In the genomic region with DNA sequence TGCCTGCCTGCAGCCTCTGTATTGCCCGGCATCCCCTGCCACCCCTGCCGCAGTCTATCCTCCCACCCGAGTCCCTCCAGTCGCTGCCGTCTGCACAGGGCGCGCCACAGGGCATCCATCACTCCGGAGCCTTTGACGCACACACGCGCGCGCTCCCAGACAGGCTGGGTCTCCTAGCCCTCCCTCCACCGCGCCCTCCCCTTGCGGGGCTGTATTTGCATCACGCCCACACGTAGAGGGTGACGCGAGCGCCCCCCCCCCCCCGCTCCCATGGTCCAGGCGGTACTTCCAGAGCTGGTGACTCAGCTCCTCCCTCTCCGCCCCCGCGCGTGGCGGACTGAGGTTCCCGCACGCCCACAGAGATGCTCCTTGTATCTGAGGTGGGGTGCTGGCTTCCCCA, we compare ENCODE assay signal across 8 mouse cellular contexts. TPM values are rescaled to one million over a fixed set of nuclear protein-coding genes. Genes with fewer than 3 reads are reported as not detected.
DNase-seq lines count a peak whose midpoint lies in the region; ATAC-seq lines count a peak whose summit lies in the region.

No protein-coding gene starts in this region.

- H3K27ac ChIP-seq in kidney, embryonic 14.5 days (ENCODE audit: low read depth, low read length) = no peak overlapping the region
- no peak overlapping the region for H3K27ac ChIP-seq in embryonic facial prominence, embryonic 14.5 days (replicated peaks; ENCODE audit: low read depth, low read length)
- no peak overlapping the region for H3K27ac ChIP-seq in intestine, embryonic 15.5 days
- H3K27ac ChIP-seq in liver, embryonic 13.5 days = no peak overlapping the region

- peak overlapping the region; percentile 44 for H3K4me3 ChIP-seq in kidney, embryonic 14.5 days (ENCODE audit: low read length)
- peak overlapping the region; percentile 51 for H3K4me3 ChIP-seq in embryonic facial prominence, embryonic 14.5 days (ENCODE audit: low read depth, low read length)
- H3K4me3 ChIP-seq in intestine, embryonic 15.5 days (replicated peaks) = peak overlapping the region; percentile 44
- 0 out of 2 replicates have a peak overlapping the region, but pooled peaks have one; percentile 12 for H3K4me3 ChIP-seq in liver, embryonic 13.5 days (replicated peaks)

- WGBS in kidney, embryonic 14.5 days = under 1% methylated on average over 23 of the region's 30 CpGs
- 0% methylated on average over 21 of the region's 30 CpGs for WGBS in embryonic facial prominence, embryonic 14.5 days
- 1% methylated on average over 28 of the region's 30 CpGs for WGBS in intestine, embryonic 15.5 days
- WGBS in liver, embryonic 13.5 days (ENCODE audit: insufficient replicate concordance) = 2% methylated on average over 27 of the region's 30 CpGs

- no peaks in the 10 kb centered on the region for H3K9me3 ChIP-seq in kidney, embryonic 14.5 days (ENCODE audit: control insufficient read depth, low read length)
- H3K9me3 ChIP-seq in embryonic facial prominence, embryonic 14.5 days (ENCODE audit: control insufficient read depth, low read length) = no peaks in the 10 kb centered on the region
- H3K9me3 ChIP-seq in intestine, embryonic 15.5 days = no peaks in the 10 kb centered on the region
- no peaks in the 10 kb centered on the region for H3K9me3 ChIP-seq in liver, embryonic 13.5 days (replicated peaks)

- H3K27me3 ChIP-seq in kidney, embryonic 14.5 days (ENCODE audit: control insufficient read depth, insufficient read depth, low read length) = peaks cover 81% of the 10 kb centered on the region
- peaks cover 79% of the 10 kb centered on the region for H3K27me3 ChIP-seq in embryonic facial prominence, embryonic 14.5 days (replicated peaks; ENCODE audit: control insufficient read depth, insufficient read depth, low read length)
- H3K27me3 ChIP-seq in intestine, embryonic 15.5 days (replicated peaks) = peaks cover 63% of the 10 kb centered on the region
- H3K27me3 ChIP-seq in liver, embryonic 13.5 days = peaks cover 66% of the 10 kb centered on the region

- peak overlapping the region; percentile 86 for H3K4me2 ChIP-seq in kidney, embryonic 14.5 days (replicated peaks; ENCODE audit: low read depth, low read length)
- H3K4me2 ChIP-seq in embryonic facial prominence, embryonic 14.5 days (ENCODE audit: low read depth, low read length) = peak overlapping the region; percentile 93
- peak overlapping the region; percentile 94 for H3K4me2 ChIP-seq in intestine, embryonic 15.5 days (replicated peaks)
- peak overlapping the region; percentile 29 for H3K4me2 ChIP-seq in liver, embryonic 13.5 days

- ATAC-seq in kidney, embryonic 14.5 days (ENCODE audit: low FRiP score, low TSS enrichment) = peak; percentile 63
- peak; percentile 89 for ATAC-seq in embryonic facial prominence, embryonic 14.5 days (ENCODE audit: low read depth)
- peak; percentile 66 for ATAC-seq in intestine, embryonic 15.5 days
- no peak for ATAC-seq in liver, embryonic 13.5 days (ENCODE audit: low read depth)

- no peak for DNase-seq in kidney, adult 8-10 months
- peak; percentile 24 for DNase-seq in adrenal gland, postnatal 25 days
- peak; percentile 78 for DNase-seq in embryonic facial prominence, embryonic 14.5 days (ENCODE audit: low spot score)
- no peak for DNase-seq in liver, embryonic 13.5 days
- peak; percentile 55 to 64 for DNase-seq in right cerebral cortex, postnatal 36 days (ENCODE audit: low spot score in 2 of 2)
- no peak for DNase-seq in urinary bladder, postnatal 25 days (ENCODE audit: low spot score)

- peaks cover 3% of the 10 kb centered on the region; the same call in 1 of the 2 replicates for H3K4me1 ChIP-seq in kidney, embryonic 14.5 days (ENCODE audit: control insufficient read depth, insufficient read depth, low read length)
- peaks cover 6% of the 10 kb centered on the region for H3K4me1 ChIP-seq in embryonic facial prominence, embryonic 14.5 days (ENCODE audit: control insufficient read depth, insufficient read depth, low read length)
- peaks cover 25% of the 10 kb centered on the region; the same call in 1 of the 2 replicates for H3K4me1 ChIP-seq in intestine, embryonic 15.5 days (replicated peaks)
- no peaks in the 10 kb centered on the region for H3K4me1 ChIP-seq in liver, embryonic 13.5 days (replicated peaks)

- no peak overlapping the region for H3K9ac ChIP-seq in kidney, embryonic 14.5 days (ENCODE audit: low read depth, low read length)
- H3K9ac ChIP-seq in embryonic facial prominence, embryonic 14.5 days (ENCODE audit: low read depth, low read length) = 0 out of 2 replicates have a peak overlapping the region, but pooled peaks have one; percentile 34
- no peak overlapping the region for H3K9ac ChIP-seq in intestine, embryonic 15.5 days
- H3K9ac ChIP-seq in liver, embryonic 13.5 days = no peak overlapping the region

- no peaks in the 10 kb centered on the region for H3K36me3 ChIP-seq in kidney, embryonic 14.5 days (ENCODE audit: control insufficient read depth, insufficient read depth, low read length)
- H3K36me3 ChIP-seq in embryonic facial prominence, embryonic 14.5 days (ENCODE audit: control insufficient read depth, insufficient read depth, low read length) = no peaks in the 10 kb centered on the region
- no peaks in the 10 kb centered on the region for H3K36me3 ChIP-seq in intestine, embryonic 15.5 days
- no peaks in the 10 kb centered on the region for H3K36me3 ChIP-seq in liver, embryonic 13.5 days

RNA-seq across cellular contexts. Expression of gene Sv2c, which starts 1.3 kb away (rescaled TPM):
- polyA plus RNA-seq in kidney, embryonic 14.5 days (2014; fragmentation: Nextera tagmentation; extraction: Ambion mirVana) = 0.53 and 0.57 TPM in 2 replicates
- 1.4 TPM in 2 replicates for total RNA-seq in adrenal gland, postnatal 25 days (2021)
- 3.6 and 5.6 TPM in 2 replicates for polyA plus RNA-seq in embryonic facial prominence, embryonic 14.5 days (2014; fragmentation: Nextera tagmentation; extraction: Ambion mirVana)
- polyA plus RNA-seq in intestine, embryonic 15.5 days (2015; fragmentation: Nextera tagmentation; extraction: Ambion mirVana) = 2.1 and 2.6 TPM in 2 replicates
- polyA plus RNA-seq in liver, embryonic 13.5 days (2015; fragmentation: Nextera tagmentation; extraction: Ambion mirVana) = 0.13 and 0.27 TPM in 2 replicates

RNA-seq across cellular contexts. Expression of gene Gm17190, which starts 49.2 kb away (rescaled TPM):
- not detected in 2 replicates for polyA plus RNA-seq in kidney, embryonic 14.5 days (2014; fragmentation: Nextera tagmentation; extraction: Ambion mirVana)
- not detected in 2 replicates for total RNA-seq in adrenal gland, postnatal 25 days (2021)
- polyA plus RNA-seq in embryonic facial prominence, embryonic 14.5 days (2014; fragmentation: Nextera tagmentation; extraction: Ambion mirVana) = not detected in 2 replicates
- not detected in 2 replicates for polyA plus RNA-seq in intestine, embryonic 15.5 days (2015; fragmentation: Nextera tagmentation; extraction: Ambion mirVana)
- polyA plus RNA-seq in liver, embryonic 13.5 days (2015; fragmentation: Nextera tagmentation; extraction: Ambion mirVana) = not detected in 2 replicates

RNA-seq across cellular contexts. Expression of gene Gm20075, which starts 49.9 kb away (rescaled TPM):
- 33.9 and 40.6 TPM in 2 replicates for polyA plus RNA-seq in kidney, embryonic 14.5 days (2014; fragmentation: Nextera tagmentation; extraction: Ambion mirVana)
- total RNA-seq in adrenal gland, postnatal 25 days (2021) = 19.6 and 24.7 TPM in 2 replicates
- 17.9 and 26.0 TPM in 2 replicates for polyA plus RNA-seq in embryonic facial prominence, embryonic 14.5 days (2014; fragmentation: Nextera tagmentation; extraction: Ambion mirVana)
- polyA plus RNA-seq in intestine, embryonic 15.5 days (2015; fragmentation: Nextera tagmentation; extraction: Ambion mirVana) = 21.0 and 24.1 TPM in 2 replicates
- 8.0 and 8.2 TPM in 2 replicates for polyA plus RNA-seq in liver, embryonic 13.5 days (2015; fragmentation: Nextera tagmentation; extraction: Ambion mirVana)

Comparison
In these comparisons a context has a peak if more than half of its experiments do, and no peak if none do; other contexts are left out.
1. H3K4me2 ChIP-seq: peak in every context shown above with its lines; median percentile 94 in intestine, embryonic 15.5 days; 93 in embryonic facial prominence, embryonic 14.5 days; 86 in kidney, embryonic 14.5 days; 29 in liver, embryonic 13.5 days.
2. DNase-seq: peak in adrenal gland, postnatal 25 days (single experiment), embryonic facial prominence, embryonic 14.5 days (single experiment) and right cerebral cortex, postnatal 36 days (2 of 2); none in kidney, adult 8-10 months (0 of 2), liver, embryonic 13.5 days (single experiment) and urinary bladder, postnatal 25 days (single experiment).
3. Peak in every context shown above with its lines, with median percentiles within 50 percentile points of each other: H3K4me3 ChIP-seq.